Mouse (Mus musculus) E14TG2a.4 (cell line): ENCODE results near the gene Dag1.

ENCODE experiments used
- H3K27me3 ChIP-seq: 2 replicates; pipeline ENCODE4 v1.6.1; 2014; ENCODE audit warnings: low read length, control low read depth; ENCODE audit not compliant: insufficient read depth
- H3K36me3 ChIP-seq: 2 replicates; pipeline ENCODE4 v1.6.1; 2014; ENCODE audit warnings: low read length, control low read depth; ENCODE audit not compliant: insufficient read depth
- H3K4me1 ChIP-seq: replicated peaks from 2 replicates; pipeline ENCODE4 v1.6.1; 2014; ENCODE audit warnings: low read depth, low read length, control low read depth
- H3K4me3 ChIP-seq: replicated peaks from 2 replicates; pipeline ENCODE4 v1.5.1; 2014; ENCODE audit warnings: mild to moderate bottlenecking, low read length
- H3K9me3 ChIP-seq: 2 replicates; pipeline ENCODE4 v1.6.1; 2014; ENCODE audit warnings: low read length, control low read depth
- CTCF ChIP-seq: conservative IDR thresholded peaks from 2 replicates; pipeline ENCODE4 v1.5.1; 2014; ENCODE audit warnings: low read length
- NANOG ChIP-seq: IDR thresholded peaks from 2 replicates; pipeline ENCODE4 v1.6.1; 2014; ENCODE audit warnings: borderline replicate concordance, low read length, mixed read lengths
- POU5F1 ChIP-seq: IDR thresholded peaks from 2 replicates; pipeline ENCODE4 v1.6.1; 2014; ENCODE audit warnings: low read length, borderline replicate concordance

The Dag1 gene

GRCm38 (mm10) chr9:108264191-108264921, 598 bp upstream of the Dag1 start:
- TF ChIP-seq NANOG (no peak), POU5F1 (no peak), CTCF (no peak)
- H3K4me1 ChIP-seq, result peaks cover 87% of the 10 kb centered on the region
- no peaks in the 10 kb centered on the region for H3K27me3 ChIP-seq
- peaks cover 23% of the 10 kb centered on the region for H3K36me3 ChIP-seq
- no peaks in the 10 kb centered on the region for H3K9me3 ChIP-seq
- H3K4me3 ChIP-seq, result peak overlapping the region; percentile 98

- no peaks in the 10 kb centered on the region for H3K27me3 ChIP-seq
- H3K4me3 ChIP-seq, result peak overlapping the region; percentile 98
- no peaks in the 10 kb centered on the region for H3K9me3 ChIP-seq
- no peak for TF ChIP-seq CTCF
- no peak for TF ChIP-seq POU5F1
- no peak for TF ChIP-seq NANOG
- peaks cover 85% of the 10 kb centered on the region for H3K4me1 ChIP-seq
- H3K36me3 ChIP-seq, result peaks cover 28% of the 10 kb centered on the region
Observed at GRCm38 (mm10) chr9:108263131-108263681, 552 bp downstream of the Dag1 start.

GRCm38 (mm10) chr9:108262494-108263049, 1.2 kb downstream of the Dag1 start:
- no peak for TF ChIP-seq NANOG
- TF ChIP-seq CTCF, result no peak
- no peak for TF ChIP-seq POU5F1
- Histone ChIP-seq H3K4me1 (peaks cover 82% of the 10 kb centered on the region), H3K4me3 (peak overlapping the region; percentile 98), H3K27me3 (no peaks in the 10 kb centered on the region), H3K36me3 (peaks cover 29% of the 10 kb centered on the region), H3K9me3 (no peaks in the 10 kb centered on the region)

- no peaks in the 10 kb centered on the region for H3K27me3 ChIP-seq
- H3K4me3 ChIP-seq, result peak overlapping the region; percentile 98
- peaks cover 83% of the 10 kb centered on the region for H3K4me1 ChIP-seq
- no peaks in the 10 kb centered on the region for H3K9me3 ChIP-seq
- peaks cover 37% of the 10 kb centered on the region for H3K36me3 ChIP-seq
- TF ChIP-seq POU5F1, result no peak
Observed at GRCm38 (mm10) chr9:108261865-108262264, 1.9 kb downstream of the Dag1 start.

GRCm38 (mm10) chr9:108260526-108260925, 3.2 kb downstream of the Dag1 start:
- Histone ChIP-seq H3K27me3 (no peaks in the 10 kb centered on the region), H3K4me3 (no peak overlapping the region), H3K36me3 (peaks cover 46% of the 10 kb centered on the region), H3K9me3 (no peaks in the 10 kb centered on the region), H3K4me1 (peaks cover 79% of the 10 kb centered on the region)
- TF ChIP-seq CTCF (no peak), NANOG (no peak), POU5F1 (no peak)

- Histone ChIP-seq H3K4me3 (no peak overlapping the region), H3K4me1 (peaks cover 63% of the 10 kb centered on the region), H3K9me3 (no peaks in the 10 kb centered on the region), H3K36me3 (peaks cover 66% of the 10 kb centered on the region), H3K27me3 (no peaks in the 10 kb centered on the region)
- no peak for TF ChIP-seq CTCF
- no peak for TF ChIP-seq NANOG
- no peak for TF ChIP-seq POU5F1
Observed at GRCm38 (mm10) chr9:108252766-108253165, 11.0 kb downstream of the Dag1 start.

GRCm38 (mm10) chr9:108251877-108252276, 11.9 kb downstream of the Dag1 start:
- Histone ChIP-seq H3K4me3 (no peak overlapping the region), H3K4me1 (peaks cover 56% of the 10 kb centered on the region), H3K9me3 (no peaks in the 10 kb centered on the region), H3K27me3 (no peaks in the 10 kb centered on the region), H3K36me3 (peaks cover 64% of the 10 kb centered on the region)
- TF ChIP-seq POU5F1 (no peak), CTCF (no peak), NANOG (no peak)

- Histone ChIP-seq H3K4me1 (peaks cover 61% of the 10 kb centered on the region), H3K4me3 (no peak overlapping the region), H3K27me3 (no peaks in the 10 kb centered on the region), H3K36me3 (peaks cover 79% of the 10 kb centered on the region), H3K9me3 (no peaks in the 10 kb centered on the region)
- TF ChIP-seq POU5F1, result no peak
- no peak for TF ChIP-seq CTCF
- no peak for TF ChIP-seq NANOG
Observed at GRCm38 (mm10) chr9:108248957-108249356, 14.8 kb downstream of the Dag1 start.

- no peaks in the 10 kb centered on the region for H3K27me3 ChIP-seq
- peaks cover 55% of the 10 kb centered on the region for H3K4me1 ChIP-seq
- no peak overlapping the region for H3K4me3 ChIP-seq
- peaks cover 73% of the 10 kb centered on the region for H3K36me3 ChIP-seq
- H3K9me3 ChIP-seq, result no peaks in the 10 kb centered on the region
- TF ChIP-seq NANOG, result no peak
- no peak for TF ChIP-seq POU5F1
- peak; percentile 40 for TF ChIP-seq CTCF
Observed at GRCm38 (mm10) chr9:108244984-108245383, 18.8 kb downstream of the Dag1 start.
